Mouse (Mus musculus) heart, postnatal 10 days (tissue): ENCODE results near the gene Sh3rf3. TPM values are rescaled to one million over a fixed set of nuclear protein-coding genes. Genes with fewer than 3 reads are reported as not detected.
A peak's percentile ranks its signal among the peaks of the same experiment; 100 is the strongest.

ENCODE experiments used
- DNase-seq, 2 experiments: peaks; one replicate each; pipeline ENCODE4 v3.0.0; 2021
- intact Hi-C: fragments of 180-260 bp; cut with DNase I; formaldehyde crosslinking; loops from one replicate; pipeline ENCODE4 v1.15.1; 2025
- total RNA-seq, 2 experiments: library from RNA; stranded (reverse); gene quantifications; 2 replicates each; pipeline ENCODE4 v1.2.3; 2021

Gene Sh3rf3
- total RNA-seq, 2 experiments from 2014 or later: 1.3 to 1.7 TPM

GRCm38 (mm10) chr10:58907001-58907443 lies 93.9 kb downstream of the Sh3rf3 start:
- intact Hi-C loops: no loop called here
- no peak for DNase-seq

- DNase-seq: no peak
- intact Hi-C loops: no loop called here
These were observed 95.3 kb downstream of the Sh3rf3 start for GRCm38 (mm10) chr10:58908451-58908850.

GRCm38 (mm10) chr10:58915301-58916245 lies 102.4 kb downstream of the Sh3rf3 start:
- DNase-seq: no peak
- intact Hi-C loops: no loop called here

- intact Hi-C loops: no loop called here
- DNase-seq: no peak
These were observed 108.6 kb downstream of the Sh3rf3 start for GRCm38 (mm10) chr10:58921643-58922188.

- DNase-seq: no peak
- intact Hi-C loops: no loop called here
These were observed 109.2 kb downstream of the Sh3rf3 start for GRCm38 (mm10) chr10:58922216-58922829.

GRCm38 (mm10) chr10:58922993-58923392 lies 109.8 kb downstream of the Sh3rf3 start:
- no peak for DNase-seq
- intact Hi-C loops: no loop called here

GRCm38 (mm10) chr10:58926578-58926977 lies 113.4 kb downstream of the Sh3rf3 start:
- intact Hi-C loops: no loop called here
- no peak for DNase-seq

GRCm38 (mm10) chr10:58928952-58929442 lies 115.8 kb downstream of the Sh3rf3 start:
- DNase-seq: no peak
- intact Hi-C loops: no loop called here

- peak; percentile 51 for DNase-seq
- intact Hi-C loops: no loop called here
These were observed 119.1 kb downstream of the Sh3rf3 start for GRCm38 (mm10) chr10:58932151-58932773.

- no peak for DNase-seq
- intact Hi-C loops: no loop called here
These were observed 122.4 kb downstream of the Sh3rf3 start for GRCm38 (mm10) chr10:58935606-58936005.

GRCm38 (mm10) chr10:58936441-58936860 lies 123.3 kb downstream of the Sh3rf3 start:
- peak in 1 of 2 experiments; percentile 9 for DNase-seq
- intact Hi-C loops: no loop called here

GRCm38 (mm10) chr10:58937521-58937920 lies 124.4 kb downstream of the Sh3rf3 start:
- intact Hi-C loops: no loop called here
- DNase-seq: no peak

GRCm38 (mm10) chr10:58942819-58943218 lies 129.7 kb downstream of the Sh3rf3 start:
- no peak for DNase-seq

GRCm38 (mm10) chr10:58943661-58944400 lies 130.7 kb downstream of the Sh3rf3 start:
- intact Hi-C loops: no loop called here
- DNase-seq: peak in 1 of 2 experiments; percentile 16

More at GRCm38 (mm10) chr10:58942819-58943218, 129.7 kb downstream of the Sh3rf3 start:
- intact Hi-C loops: no loop called here

GRCm38 (mm10) chr10:58944930-58945329 lies 131.8 kb downstream of the Sh3rf3 start:
- intact Hi-C loops: no loop called here
- DNase-seq: peak; percentile 28 to 30

- intact Hi-C loops: no loop called here
- DNase-seq: no peak
These were observed 136.8 kb downstream of the Sh3rf3 start for GRCm38 (mm10) chr10:58949770-58950638.

- intact Hi-C loops: no loop called here
- peak; percentile 25 to 31 for DNase-seq
These were observed 147.0 kb downstream of the Sh3rf3 start for GRCm38 (mm10) chr10:58960193-58960592.

GRCm38 (mm10) chr10:58968236-58968635 lies 155.1 kb downstream of the Sh3rf3 start:
- intact Hi-C loops: no loop called here
- DNase-seq: no peak

- DNase-seq: no peak
- intact Hi-C loops: no loop called here
These were observed 156.2 kb downstream of the Sh3rf3 start for GRCm38 (mm10) chr10:58969351-58969750.
